Mouse (Mus musculus) gastrocnemius, postnatal 10 days (tissue): Measurements from ENCODE around the gene Ebf1. TPM values are rescaled to one million over a fixed set of nuclear protein-coding genes. Genes with fewer than 3 reads are reported as not detected.

ENCODE experiments used
- DNase-seq: peaks from one replicate; pipeline ENCODE4 v3.0.0; 2021; ENCODE audit warnings: mixed read lengths
- total RNA-seq, 2 experiments: library from RNA; stranded (reverse); gene quantifications; 2 replicates each; pipeline ENCODE4 v1.2.3; 2021

Gene Ebf1
- total RNA-seq, 2 experiments from 2014 or later, result 25.8 to 36.2 TPM

GRCm38 (mm10) chr11:44841127-44842056 lies 224.3 kb downstream of the Ebf1 start:
- DNase-seq, result no peak

- peak; percentile 12 for DNase-seq
Measured at GRCm38 (mm10) chr11:44851874-44852273, 234.8 kb downstream of the Ebf1 start.

- DNase-seq, result no peak
Measured at GRCm38 (mm10) chr11:44852921-44853320, 235.8 kb downstream of the Ebf1 start.

GRCm38 (mm10) chr11:44854496-44854895 lies 237.4 kb downstream of the Ebf1 start:
- no peak for DNase-seq

- no peak for DNase-seq
Measured at GRCm38 (mm10) chr11:44861108-44861507, 244.0 kb downstream of the Ebf1 start.

GRCm38 (mm10) chr11:44863910-44864309 lies 246.8 kb downstream of the Ebf1 start:
- DNase-seq, result no peak

- DNase-seq, result peak; percentile 17
Measured at GRCm38 (mm10) chr11:44866476-44867149, 249.5 kb downstream of the Ebf1 start.

- no peak for DNase-seq
Measured at GRCm38 (mm10) chr11:44867433-44867832, 250.3 kb downstream of the Ebf1 start.

- DNase-seq, result no peak
Measured at GRCm38 (mm10) chr11:44873876-44874275, 256.8 kb downstream of the Ebf1 start.

- no peak for DNase-seq
Measured at GRCm38 (mm10) chr11:44875171-44875570, 258.1 kb downstream of the Ebf1 start.

GRCm38 (mm10) chr11:44881056-44881683 lies 264.1 kb downstream of the Ebf1 start:
- no peak for DNase-seq

GRCm38 (mm10) chr11:44882476-44882970 lies 265.4 kb downstream of the Ebf1 start:
- no peak for DNase-seq

GRCm38 (mm10) chr11:44884337-44884736 lies 267.2 kb downstream of the Ebf1 start:
- no peak for DNase-seq

- no peak for DNase-seq
Measured at GRCm38 (mm10) chr11:44886897-44887296, 269.8 kb downstream of the Ebf1 start.

- no peak for DNase-seq
Measured at GRCm38 (mm10) chr11:44887691-44888090, 270.6 kb downstream of the Ebf1 start.

- DNase-seq, result no peak
Measured at GRCm38 (mm10) chr11:44888390-44888789, 271.3 kb downstream of the Ebf1 start.

GRCm38 (mm10) chr11:44892814-44893521 lies 275.9 kb downstream of the Ebf1 start:
- DNase-seq, result no peak

GRCm38 (mm10) chr11:44893986-44894385 lies 276.9 kb downstream of the Ebf1 start:
- no peak for DNase-seq

- DNase-seq, result no peak
Measured at GRCm38 (mm10) chr11:44894798-44895197, 277.7 kb downstream of the Ebf1 start.

GRCm38 (mm10) chr11:44895893-44896292 lies 278.8 kb downstream of the Ebf1 start:
- DNase-seq, result no peak

- DNase-seq, result no peak
Measured at GRCm38 (mm10) chr11:44897140-44897665, 280.1 kb downstream of the Ebf1 start.

- DNase-seq, result no peak
Measured at GRCm38 (mm10) chr11:44899554-44899953, 282.4 kb downstream of the Ebf1 start.
